Mouse (Mus musculus) gastrocnemius, postnatal 36 days (tissue): ENCODE data around the gene Exoc6. TPM values are rescaled to one million over a fixed set of nuclear protein-coding genes. Genes with fewer than 3 reads are reported as not detected.

Experiments used
- DNase-seq, 2 experiments: peaks; one replicate each; pipeline ENCODE4 v3.0.0; 2022
- intact Hi-C: fragments of 180-260 bp; cut with DNase I; formaldehyde crosslinking; loops from one replicate; pipeline ENCODE4 v1.15.1; 2025
- total RNA-seq, 2 experiments: library from RNA; stranded (reverse); gene quantifications; 2 replicates each; pipeline ENCODE4 v1.2.3; 2021

The Exoc6 gene
- total RNA-seq, 2 experiments from 2014 or later, result 40.6 to 48.2 TPM

GRCm38 (mm10) chr19:37715980-37716379 lies 165.8 kb downstream of the Exoc6 start:
- no peak for DNase-seq
- intact Hi-C loops, result no loop called here

- intact Hi-C loops, result no loop called here
- DNase-seq, result no peak
Observed at GRCm38 (mm10) chr19:37716524-37717175, 166.4 kb downstream of the Exoc6 start.

GRCm38 (mm10) chr19:37719166-37719565 lies 168.9 kb downstream of the Exoc6 start:
- DNase-seq, result no peak
- intact Hi-C loops, result no loop called here

- intact Hi-C loops, result no loop called here
Observed at GRCm38 (mm10) chr19:37724591-37724990, 174.4 kb downstream of the Exoc6 start.

GRCm38 (mm10) chr19:37726585-37726984 lies 176.4 kb downstream of the Exoc6 start:
- DNase-seq, result no peak
- intact Hi-C loops, result no loop called here

More at GRCm38 (mm10) chr19:37724591-37724990, 174.4 kb downstream of the Exoc6 start:
- DNase-seq, result no peak

- intact Hi-C loops, result no loop called here
Observed at GRCm38 (mm10) chr19:37727366-37727765, 177.1 kb downstream of the Exoc6 start.

More at GRCm38 (mm10) chr19:37727366-37727765, 177.1 kb downstream of the Exoc6 start:
- DNase-seq, result no peak

Other genes with a start within 250 kb of the Exoc6 start
- 10 to 100 TPM; 88.1 to 99.2 TPM for gene Ide, start 212.6 kb upstream of the Exoc6 start, total RNA-seq
- under 1 TPM; 0.49 to 0.97 TPM for gene Kif11, start 174.0 kb upstream of the Exoc6 start, total RNA-seq
- gene Hhex, start 115.6 kb upstream of the Exoc6 start, total RNA-seq, result 1 to 10 TPM; 1.4 to 2.2 TPM
- gene Cyp26c1, start 135.2 kb downstream of the Exoc6 start, total RNA-seq, result not detected
- gene Cyp26a1, start 147.4 kb downstream of the Exoc6 start, total RNA-seq, result under 1 TPM in 1 of 2 experiments, not detected in 1; 0.13 TPM